Mouse (Mus musculus) thymus, adult 2 months (tissue): ENCODE measurements around the gene 1700020D05Rik. TPM values are rescaled to one million over a fixed set of nuclear protein-coding genes. Genes with fewer than 3 reads are reported as not detected.
A peak's percentile ranks its signal among the peaks of the same experiment; 100 is the strongest.

ENCODE experiments used
- DNase-seq: peaks from one replicate; pipeline ENCODE4 v3.0.0; 2021
- H3K27ac ChIP-seq: fragments of 200-500 bp; 2 replicates; pipeline ENCODE4 v1.5.1; 2012; ENCODE audit warnings: low read length, control low read depth; ENCODE audit not compliant: control insufficient read depth, insufficient read depth
- H3K27me3 ChIP-seq: fragments of 200-500 bp; 2 replicates; pipeline ENCODE4 v1.6.1; 2012; ENCODE audit warnings: mild to moderate bottlenecking, low read length, moderate library complexity, mixed read lengths; ENCODE audit not compliant: control insufficient read depth, insufficient read depth
- H3K36me3 ChIP-seq: fragments of 200-500 bp; 2 replicates; pipeline ENCODE4 v1.6.1; 2012; ENCODE audit warnings: mild to moderate bottlenecking, low read length, moderate library complexity; ENCODE audit not compliant: control insufficient read depth, insufficient read depth
- H3K4me1 ChIP-seq: fragments of 200-500 bp; replicated peaks from 2 replicates; pipeline ENCODE4 v1.6.1; 2012; ENCODE audit warnings: low read length; ENCODE audit not compliant: control insufficient read depth, insufficient read depth
- H3K4me3 ChIP-seq: fragments of 200-500 bp; 2 replicates; pipeline ENCODE4 v1.5.1; 2012; ENCODE audit warnings: mild to moderate bottlenecking, low read length, control low read depth, moderate library complexity; ENCODE audit not compliant: control insufficient read depth, insufficient read depth
- CTCF ChIP-seq: fragments of 200-500 bp; IDR thresholded peaks from 2 replicates; pipeline ENCODE4 v1.5.1; 2012; ENCODE audit warnings: mild to moderate bottlenecking, control low read depth, low read length, moderate library complexity, borderline replicate concordance; ENCODE audit not compliant: control insufficient read depth, poor library complexity, insufficient read depth; ENCODE audit errors: extremely low read depth
- POLR2A ChIP-seq: fragments of 200-500 bp; IDR thresholded peaks from 2 replicates; pipeline ENCODE4 v1.6.1; 2012; ENCODE audit warnings: mild to moderate bottlenecking, low read length, control low read depth, moderate library complexity; ENCODE audit not compliant: control insufficient read depth, poor library complexity, insufficient read depth; ENCODE audit errors: extremely low read depth
- WGBS: fragments of 180-500 bp; shearing (Covaris S2); methylation state at CpG from one replicate; pipeline ENCODE4 v1.1.7; 2018; 5-methylcytosine and 5-hydroxymethylcytosine counted together
- polyA plus RNA-seq: library from polyadenylated mRNA; depleted of rRNA; stranded (reverse); fragments of >200 nt; gene quantifications from 2 replicates; pipeline ENCODE4 v1.2.3, GENCODE M21; 2012

The 1700020D05Rik gene
- polyA plus RNA-seq, 1 experiment, result 3.5 TPM

- Histone ChIP-seq H3K27ac (no peak overlapping the region), H3K36me3 (no peaks in the 10 kb centered on the region), H3K4me1 (peaks cover 10% of the 10 kb centered on the region), H3K4me3 (0 out of 2 replicates have a peak overlapping the region, but pooled peaks have one; percentile 5), H3K27me3 (no peaks in the 10 kb centered on the region)
- TF ChIP-seq POLR2A (no peak), CTCF (peak; percentile 96)
- peak; percentile 94 for DNase-seq
- WGBS, result 18% methylated on average over 20 of the region's 20 CpGs
Observed at GRCm38 (mm10) chr19:5529325-5530137, 25.9 kb upstream of the 1700020D05Rik start.

- H3K36me3 ChIP-seq, result no peaks in the 10 kb centered on the region
- no peak overlapping the region for H3K4me3 ChIP-seq
- H3K4me1 ChIP-seq, result peaks cover 4% of the 10 kb centered on the region
- H3K27ac ChIP-seq, result no peak overlapping the region
- H3K27me3 ChIP-seq, result no peaks in the 10 kb centered on the region
- TF ChIP-seq CTCF, result no peak
- TF ChIP-seq POLR2A, result no peak
- DNase-seq, result no peak
- WGBS, result 88% methylated on average over 5 of the region's 5 CpGs
Observed at GRCm38 (mm10) chr19:5525204-5525603, 21.6 kb upstream of the 1700020D05Rik start.

- TF ChIP-seq CTCF (no peak), POLR2A (no peak)
- Histone ChIP-seq H3K4me3 (no peak overlapping the region), H3K27ac (no peak overlapping the region), H3K27me3 (no peaks in the 10 kb centered on the region), H3K36me3 (no peaks in the 10 kb centered on the region), H3K4me1 (no peaks in the 10 kb centered on the region)
- DNase-seq, result no peak
- WGBS, result 92% methylated on average over 3 of the region's 3 CpGs
Observed at GRCm38 (mm10) chr19:5518721-5519120, 15.1 kb upstream of the 1700020D05Rik start.

GRCm38 (mm10) chr19:5516906-5517505 is 13.4 kb upstream of the 1700020D05Rik start:
- Histone ChIP-seq H3K27ac (no peak overlapping the region), H3K27me3 (no peaks in the 10 kb centered on the region), H3K36me3 (no peaks in the 10 kb centered on the region), H3K4me1 (peaks cover 11% of the 10 kb centered on the region), H3K4me3 (no peak overlapping the region)
- WGBS, result 96% methylated on average over 8 of the region's 8 CpGs
- TF ChIP-seq POLR2A (no peak), CTCF (no peak)
- no peak for DNase-seq

GRCm38 (mm10) chr19:5515840-5516777 is 12.5 kb upstream of the 1700020D05Rik start:
- DNase-seq, result no peak
- WGBS, result 96% methylated on average over 7 of the region's 7 CpGs
- Histone ChIP-seq H3K4me1 (peaks cover 20% of the 10 kb centered on the region), H3K36me3 (no peaks in the 10 kb centered on the region), H3K27me3 (no peaks in the 10 kb centered on the region), H3K27ac (no peak overlapping the region), H3K4me3 (no peak overlapping the region)
- TF ChIP-seq CTCF (no peak), POLR2A (no peak)

GRCm38 (mm10) chr19:5513005-5513349 is 9.4 kb upstream of the 1700020D05Rik start:
- no peak for TF ChIP-seq POLR2A
- TF ChIP-seq CTCF, result no peak
- Histone ChIP-seq H3K4me1 (peaks cover 28% of the 10 kb centered on the region), H3K4me3 (no peak overlapping the region), H3K27me3 (no peaks in the 10 kb centered on the region), H3K27ac (no peak overlapping the region), H3K36me3 (no peaks in the 10 kb centered on the region)
- 62% methylated on average over 3 of the region's 3 CpGs for WGBS
- DNase-seq, result no peak
